20 mouse cellular contexts compared by ENCODE assay signal in the genomic region with DNA sequence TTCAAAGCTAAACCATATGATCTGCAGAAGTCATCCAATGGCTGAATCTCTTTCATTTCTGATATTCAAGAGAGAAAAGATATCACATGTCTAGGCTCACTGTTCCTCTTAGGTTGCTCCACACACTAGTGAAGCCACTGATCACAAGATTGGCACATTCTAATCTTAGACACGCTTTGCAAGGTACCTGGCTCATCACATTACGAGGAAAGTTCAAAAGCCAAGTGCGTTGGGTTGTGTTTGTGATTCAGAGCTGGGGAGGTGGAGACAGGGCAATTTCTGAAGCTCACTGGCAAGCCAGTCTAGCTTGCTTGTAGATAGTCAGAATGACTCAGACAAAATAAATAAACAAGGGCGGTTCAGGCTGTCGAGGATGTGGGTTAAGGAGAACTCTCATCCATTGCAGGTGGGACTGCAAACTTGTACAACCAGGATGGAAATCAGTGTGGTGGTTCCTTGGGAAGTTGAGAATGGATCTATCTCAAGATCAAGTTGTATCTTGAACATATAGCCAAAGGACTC. TPM values are rescaled to one million over a fixed set of nuclear protein-coding genes. Genes with fewer than 3 reads are reported as not detected.
A peak's percentile ranks its signal among the peaks of the same experiment; 100 is the strongest.
DNase-seq lines count a peak whose midpoint lies in the region; ATAC-seq and TF ChIP-seq lines count a peak whose summit lies in the region.
"Had no signal": no experiment of that assay in that cellular context is flagged by ENCODE, and none has a peak within 500 bp of the region (broad histone marks: within the 10 kb centered on the region; RNA-seq: fewer than 3 reads in every experiment).

No protein-coding gene starts in this region.

- no peak for TF ChIP-seq POLR2A in liver, adult 2 months (IDR thresholded peaks at IDR 0.05; ENCODE audit: extremely low read depth, insufficient read depth, low read length)

- no peaks in the 10 kb centered on the region for H3K27me3 ChIP-seq in liver, adult 2 months (ENCODE audit: control insufficient read depth, insufficient read depth, low read length)
- H3K27me3 ChIP-seq in liver, postnatal 0 days (ENCODE audit: insufficient read depth, low read length), result no peaks in the 10 kb centered on the region
- H3K27me3 ChIP-seq in stomach, postnatal 0 days (ENCODE audit: control insufficient read depth, insufficient read depth, low read length), result no peaks in the 10 kb centered on the region
- H3K27me3 ChIP-seq: CH12.LX; forebrain, embryonic 13.5 days; heart, embryonic 13.5 days; hindbrain, embryonic 15.5 days had no signal

- no peaks in the 10 kb centered on the region for H3K79me2 ChIP-seq in liver, adult 2 months (ENCODE audit: control insufficient read depth, insufficient read depth, low read length)

- 23% methylated on average over 5 of the region's 5 CpGs for WGBS in liver, adult 2 months
- 58% methylated on average over 5 of the region's 5 CpGs for WGBS in liver, postnatal 0 days (ENCODE audit: insufficient replicate concordance)
- WGBS in stomach, postnatal 0 days, result 60% methylated on average over 5 of the region's 5 CpGs

- TF ChIP-seq EP300 in liver, postnatal 0 days (IDR thresholded peaks at IDR 0.05; ENCODE audit: low read depth), result no peak
- TF ChIP-seq EP300 in stomach, postnatal 0 days (optimal IDR thresholded peaks at IDR 0.05), result no peak

- DNase-seq in liver, adult 2 months (ENCODE audit: extremely low read depth, low read depth, low spot score), result peak; percentile 88
- DNase-seq in liver, postnatal 0 days, result no peak
- DNase-seq in NIH3T3 (ENCODE audit: low read depth), result peak; percentile 38
- no peak for DNase-seq in stomach, postnatal 0 days (ENCODE audit: low spot score)
- no peak for DNase-seq in frontal cortex, postnatal 14 days (ENCODE audit: low spot score in 2 of 2)
- no peak for DNase-seq in lung, postnatal 10 days
- DNase-seq: adrenal gland, adult 8-10 months; adrenal gland, postnatal 25 days; cerebellum, adult 11-12 months; cerebellum, adult 8-10 months; gastrocnemius, adult 2 months; gastrocnemius, postnatal 14 days; heart, adult 18-20 months had no signal

- H3K4me1 ChIP-seq in liver, adult 2 months (ENCODE audit: control insufficient read depth, insufficient read depth, low read length), result peaks cover 22% of the 10 kb centered on the region; the same call in 1 of the 2 replicates
- H3K4me1 ChIP-seq in liver, postnatal 0 days (ENCODE audit: insufficient read depth), result peaks cover 9% of the 10 kb centered on the region
- no peaks in the 10 kb centered on the region for H3K4me1 ChIP-seq in stomach, postnatal 0 days (replicated peaks; ENCODE audit: control insufficient read depth, insufficient read depth)
- H3K4me1 ChIP-seq: forebrain, embryonic 10.5 days; heart, embryonic 10.5 days; heart, embryonic 13.5 days had no signal

- H3K4me3 ChIP-seq in liver, adult 2 months (ENCODE audit: insufficient read depth, low read depth, low read length), result no peak overlapping the region
- no peak overlapping the region for H3K4me3 ChIP-seq in liver, postnatal 0 days (ENCODE audit: low read depth, low read length)
- H3K4me3 ChIP-seq in stomach, postnatal 0 days (ENCODE audit: low read depth, low read length), result no peak overlapping the region
- H3K4me3 ChIP-seq: forebrain, embryonic 10.5 days; forebrain, embryonic 13.5 days; gastrocnemius, adult 2 months; heart, embryonic 13.5 days; hindbrain, embryonic 15.5 days had no signal

- H3K4me2 ChIP-seq in liver, postnatal 0 days (ENCODE audit: low read depth, low read length), result no peak overlapping the region
- no peak overlapping the region for H3K4me2 ChIP-seq in stomach, postnatal 0 days (replicated peaks; ENCODE audit: low read depth)
- H3K4me2 ChIP-seq: forebrain, embryonic 13.5 days had no signal

- peak overlapping the region; percentile 84 for H3K27ac ChIP-seq in liver, adult 2 months (replicated peaks; ENCODE audit: insufficient read depth, low read depth, low read length)
- no peak overlapping the region for H3K27ac ChIP-seq in liver, postnatal 0 days (ENCODE audit: low read depth)
- no peak overlapping the region for H3K27ac ChIP-seq in stomach, postnatal 0 days (replicated peaks)
- H3K27ac ChIP-seq: forebrain, embryonic 10.5 days; forebrain, embryonic 13.5 days; gastrocnemius, adult 2 months; heart, embryonic 10.5 days; heart, embryonic 13.5 days; hindbrain, embryonic 15.5 days had no signal

- TF ChIP-seq CTCF in liver, adult 2 months (IDR thresholded peaks at IDR 0.05; ENCODE audit: low read depth, low read length), result no peak
- no peak for TF ChIP-seq CTCF in liver, postnatal 0 days (IDR thresholded peaks at IDR 0.05; ENCODE audit: low read depth)
- TF ChIP-seq CTCF in stomach, postnatal 0 days (IDR thresholded peaks at IDR 0.05; ENCODE audit: low read depth), result no peak

- no peak for ATAC-seq in liver, postnatal 0 days
- peak; percentile 73; the same call in 1 of the 2 replicates for ATAC-seq in stomach, postnatal 0 days (ENCODE audit: low FRiP score, low TSS enrichment)

- no peaks in the 10 kb centered on the region for H3K36me3 ChIP-seq in liver, adult 2 months (ENCODE audit: control insufficient read depth, insufficient read depth, low read length)
- H3K36me3 ChIP-seq in liver, postnatal 0 days (replicated peaks; ENCODE audit: insufficient read depth, low read length), result no peaks in the 10 kb centered on the region
- no peaks in the 10 kb centered on the region for H3K36me3 ChIP-seq in stomach, postnatal 0 days (ENCODE audit: control insufficient read depth, insufficient read depth, low read length)
- H3K36me3 ChIP-seq: forebrain, embryonic 10.5 days; G1E; heart, embryonic 10.5 days; heart, embryonic 13.5 days; hindbrain, embryonic 15.5 days had no signal

- H3K9ac ChIP-seq in liver, adult 2 months (ENCODE audit: low read depth, low read length), result no peak overlapping the region
- no peak overlapping the region for H3K9ac ChIP-seq in liver, postnatal 0 days (replicated peaks)
- H3K9ac ChIP-seq in stomach, postnatal 0 days (ENCODE audit: low read length), result no peak overlapping the region
- H3K9ac ChIP-seq: forebrain, embryonic 13.5 days; heart, embryonic 13.5 days; hindbrain, embryonic 15.5 days had no signal

- H3K9me3 ChIP-seq in liver, postnatal 0 days (ENCODE audit: low read length), result no peaks in the 10 kb centered on the region
- no peaks in the 10 kb centered on the region for H3K9me3 ChIP-seq in stomach, postnatal 0 days (ENCODE audit: control insufficient read depth, low read length)
- H3K9me3 ChIP-seq: forebrain, embryonic 10.5 days; forebrain, embryonic 13.5 days; G1E; heart, embryonic 10.5 days; heart, embryonic 13.5 days; hindbrain, embryonic 15.5 days had no signal

RNA-seq across cellular contexts. Expression of a gene that starts 28.6 kb away (rescaled TPM):
- 86.1 and 99.3 TPM in 2 replicates for total RNA-seq in liver, adult 2 months (2014; rRNA removed)
- polyA plus RNA-seq in liver, adult 2 months (2012; rRNA removed), result 60.3 and 66.1 TPM in 2 replicates
- polyA plus RNA-seq in liver, postnatal 0 days (2015; fragmentation: Nextera tagmentation; extraction: Ambion mirVana), result 25.2 and 29.6 TPM in 2 replicates
- 31.1 and 35.3 TPM in 2 replicates for polyA plus RNA-seq in stomach, postnatal 0 days (2015; fragmentation: Nextera tagmentation; extraction: Ambion mirVana)

RNA-seq across cellular contexts. Expression of a gene that starts 38.7 kb away (rescaled TPM):
- 22.8 and 62.7 TPM in 2 replicates for total RNA-seq in liver, adult 2 months (2014; rRNA removed)
- 31.1 and 47.9 TPM in 2 replicates for polyA plus RNA-seq in liver, adult 2 months (2012; rRNA removed)
- polyA plus RNA-seq in liver, postnatal 0 days (2015; fragmentation: Nextera tagmentation; extraction: Ambion mirVana), result 11.0 and 12.7 TPM in 2 replicates
- 3.1 and 3.9 TPM in 2 replicates for polyA plus RNA-seq in stomach, postnatal 0 days (2015; fragmentation: Nextera tagmentation; extraction: Ambion mirVana)
- polyA plus RNA-seq: G1E had no signal

Comparison
In these comparisons a context has a peak if more than half of its experiments do, and no peak if none do; other contexts are left out.
1. DNase-seq: peak in liver, adult 2 months (single experiment) and NIH3T3 (single experiment); none in liver, postnatal 0 days (single experiment), stomach, postnatal 0 days (single experiment), frontal cortex, postnatal 14 days (0 of 2) and lung, postnatal 10 days (single experiment).